Mouse (Mus musculus): ENCODE measurements around the gene Mas1.

The Mas1 gene

GRCm38 (mm10) chr17:12872275-12873028 is 4.5 kb upstream of the Mas1 start:
- WGBS: 23% methylated on average over 16 of the region's 16 CpGs

- WGBS: 33% methylated on average over 4 of the region's 4 CpGs
These were observed 697 bp upstream of the Mas1 start for GRCm38 (mm10) chr17:12868640-12869039.

GRCm38 (mm10) chr17:12866853-12867252 is 1.1 kb downstream of the Mas1 start:
- 46% methylated on average over 10 of the region's 10 CpGs for WGBS

- 60% methylated on average over 3 of the region's 3 CpGs for WGBS
These were observed 2.5 kb downstream of the Mas1 start for GRCm38 (mm10) chr17:12865407-12865806.

DNA sequence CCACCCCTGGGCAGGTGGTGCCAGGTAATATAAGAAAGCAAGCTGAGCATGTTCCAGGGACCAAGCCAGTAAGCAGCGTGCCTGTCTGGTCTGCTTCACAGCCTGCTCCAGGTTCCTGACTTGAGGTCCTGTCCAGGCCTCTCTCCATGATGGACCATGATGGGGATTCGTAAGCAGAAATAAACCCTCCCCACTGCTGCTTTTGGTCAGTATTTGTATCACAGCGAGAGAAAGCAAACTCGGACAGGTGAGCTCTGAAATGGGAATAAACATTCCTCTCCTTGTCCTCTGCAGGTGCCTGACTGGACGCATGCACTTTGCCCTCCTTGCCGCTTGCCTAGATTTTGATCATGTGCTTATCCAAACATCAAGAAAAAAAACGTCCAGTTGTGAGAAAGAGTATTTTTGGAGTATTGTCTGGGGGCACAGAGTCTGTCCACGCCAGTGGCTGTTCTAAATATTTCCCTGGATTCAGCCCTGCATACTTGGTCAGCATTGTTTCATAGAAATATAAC is 8.9 kb downstream of the Mas1 start:
- WGBS: 87% methylated on average over 8 of the region's 8 CpGs

DNA sequence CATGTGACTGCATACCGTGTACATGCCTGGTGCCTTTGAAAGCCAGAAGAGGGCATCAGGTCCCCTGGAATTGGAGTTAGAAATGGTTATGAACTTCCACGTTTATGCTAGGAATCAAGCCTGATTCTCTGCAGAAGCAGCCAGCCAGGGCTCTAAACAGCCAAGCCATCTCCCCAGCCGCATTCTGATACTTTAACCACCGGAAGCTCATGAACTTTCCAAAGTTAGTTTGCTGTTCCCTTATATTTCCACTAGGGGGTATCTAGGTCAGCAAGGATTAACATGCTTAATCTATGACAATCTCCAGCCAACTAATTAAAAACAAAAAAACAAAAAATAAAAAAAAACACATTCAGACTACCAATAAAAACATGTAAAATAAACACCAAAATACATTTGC is 9.9 kb downstream of the Mas1 start:
- 41% methylated on average over 4 of the region's 4 CpGs for WGBS

GRCm38 (mm10) chr17:12857395-12857794 is 10.5 kb downstream of the Mas1 start:
- 52% methylated on average over 3 of the region's 3 CpGs for WGBS

DNA sequence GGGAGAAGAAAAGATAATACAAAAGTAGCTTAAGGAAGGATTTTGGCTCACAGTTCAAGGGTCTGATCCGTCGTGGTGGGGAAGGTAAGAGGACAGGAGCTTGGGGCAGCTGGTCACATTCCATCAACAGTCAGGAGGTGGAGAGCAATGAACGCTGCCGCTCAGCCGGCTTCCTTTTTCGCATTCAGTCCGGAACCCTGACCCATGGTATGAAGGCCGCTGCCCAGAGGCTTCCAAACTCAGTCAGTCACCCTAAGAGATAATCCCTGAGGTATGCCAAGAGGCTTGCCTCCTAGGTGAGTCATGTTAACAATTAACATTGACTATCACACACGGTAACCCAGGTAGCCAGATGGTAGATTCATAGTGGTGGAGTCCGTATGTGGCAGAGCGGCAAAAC is 13.6 kb downstream of the Mas1 start:
- 89% methylated on average over 11 of the region's 11 CpGs for WGBS

- 33% methylated on average over 2 of the region's 2 CpGs for WGBS
These were observed 14.1 kb downstream of the Mas1 start for GRCm38 (mm10) chr17:12853821-12854220.

GRCm38 (mm10) chr17:12851689-12852088 is 16.3 kb downstream of the Mas1 start:
- 38% methylated on average over 11 of the region's 11 CpGs for WGBS

DNA sequence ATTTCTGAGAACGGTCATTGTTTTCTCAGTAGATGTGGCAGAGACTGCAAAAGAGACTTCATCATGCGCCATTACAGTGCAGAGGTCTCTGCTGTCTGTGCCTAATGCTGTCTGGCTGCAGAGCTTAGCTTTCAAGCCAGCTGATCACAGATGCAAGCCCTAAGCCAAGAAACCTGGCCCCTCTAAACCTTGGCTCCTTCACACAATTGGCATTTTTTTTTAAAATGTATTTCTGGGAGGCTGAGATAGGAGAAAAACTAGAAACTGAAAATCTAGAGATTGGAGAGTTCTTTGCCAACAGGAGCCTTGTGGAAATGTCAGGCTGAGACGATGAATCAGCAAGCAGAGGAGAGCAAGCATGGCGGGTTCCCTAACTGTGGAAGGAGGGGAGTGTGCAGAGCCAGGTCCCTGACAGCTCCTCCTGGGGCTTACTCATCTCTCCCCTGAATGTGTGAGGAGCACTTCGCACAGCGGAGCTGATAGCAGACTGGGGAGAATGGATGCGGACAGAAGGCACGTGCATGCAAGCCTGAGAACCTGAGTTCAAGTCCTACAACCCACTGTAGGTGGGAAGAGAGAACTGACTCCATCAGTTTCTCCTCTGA is 18.1 kb downstream of the Mas1 start:
- WGBS: 51% methylated on average over 8 of the region's 8 CpGs

- 62% methylated on average over 4 of the region's 4 CpGs for WGBS
These were observed 20.2 kb downstream of the Mas1 start for GRCm38 (mm10) chr17:12847736-12848135.

GRCm38 (mm10) chr17:12846474-12846873 is 21.5 kb downstream of the Mas1 start:
- whole genome bisulfite sequencing: 24% methylated on average over 5 of the region's 5 CpGs

DNA sequence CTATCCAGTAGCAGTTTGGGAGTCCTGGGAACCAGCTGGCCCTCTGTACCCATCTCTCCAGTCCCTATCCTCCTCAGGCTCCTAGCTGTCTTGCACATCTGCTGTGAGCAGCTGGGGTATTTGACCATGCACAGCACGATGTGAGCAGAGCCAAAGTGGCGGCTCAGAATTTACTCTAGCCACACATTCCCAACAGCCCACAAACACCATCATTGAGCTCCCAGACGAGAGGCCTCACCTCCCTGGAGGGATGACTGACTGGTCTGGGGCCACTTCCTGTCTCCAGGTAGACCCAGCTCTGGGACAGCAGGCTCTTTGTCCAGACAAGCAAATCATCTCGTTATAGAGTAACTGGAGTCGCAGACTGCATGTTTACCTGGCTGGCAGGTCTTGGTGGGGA is 22.1 kb downstream of the Mas1 start:
- 39% methylated on average over 5 of the region's 5 CpGs for WGBS

DNA sequence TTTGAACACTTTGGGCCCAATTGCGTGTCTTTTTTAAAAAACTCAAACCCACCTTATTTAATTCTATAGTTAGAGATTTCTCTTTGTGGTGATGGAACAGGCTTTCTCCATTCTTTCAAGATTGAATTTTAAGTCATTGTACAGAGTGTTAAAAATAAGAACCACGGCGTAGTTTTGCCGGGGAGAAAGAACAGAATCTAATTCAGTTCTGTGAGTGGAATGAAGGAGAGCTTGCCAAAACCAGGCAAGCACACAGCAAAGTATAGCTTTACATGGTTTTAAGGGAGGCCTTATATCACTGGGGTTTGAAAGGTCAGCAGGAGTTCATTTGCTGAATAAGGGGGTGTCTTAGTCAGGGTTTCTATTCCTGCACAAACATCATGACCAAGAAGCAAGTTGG is 23.4 kb downstream of the Mas1 start:
- WGBS: 41% methylated on average over 4 of the region's 4 CpGs

DNA sequence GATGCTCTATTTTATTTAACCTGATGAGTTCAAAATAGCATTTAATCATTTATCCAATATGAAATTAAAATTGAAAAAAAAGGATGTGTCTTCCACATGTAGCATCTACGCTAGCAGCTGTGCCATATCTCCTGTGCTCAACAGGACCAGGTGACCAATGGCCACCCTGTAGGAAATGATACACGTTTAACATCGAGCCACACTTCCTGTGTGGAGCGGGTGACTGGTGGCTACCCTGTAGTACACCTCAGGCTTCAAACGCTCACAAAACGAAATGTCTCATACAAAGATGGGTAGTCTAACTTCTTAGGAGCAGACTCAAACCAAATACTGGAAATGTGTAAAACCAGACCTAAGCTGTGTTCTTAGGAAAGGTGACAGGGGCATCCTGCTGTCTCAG is 24.1 kb downstream of the Mas1 start:
- 72% methylated on average over 6 of the region's 6 CpGs for WGBS

- WGBS: 36% methylated on average over 10 of the region's 10 CpGs
These were observed 28.3 kb downstream of the Mas1 start for GRCm38 (mm10) chr17:12839475-12840267.

DNA sequence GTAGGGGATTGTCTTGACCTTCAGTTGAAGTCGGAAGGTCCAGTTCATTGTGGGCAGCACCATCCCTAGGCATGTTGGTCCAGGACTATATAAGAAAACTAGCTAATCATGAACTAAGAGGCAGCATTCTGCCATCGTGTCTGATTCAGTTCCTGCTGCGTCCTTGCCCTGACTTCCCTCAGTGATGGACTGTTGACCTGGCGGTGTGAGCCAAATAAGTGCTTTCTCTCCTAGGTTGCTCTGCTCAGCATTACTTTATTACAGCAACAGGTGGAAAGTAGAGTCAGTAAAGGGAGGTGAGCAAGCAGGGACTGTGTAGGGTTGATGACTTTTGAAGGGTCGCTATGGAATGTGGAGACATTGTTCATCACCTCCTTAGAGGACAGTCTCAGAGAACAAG is 32.2 kb downstream of the Mas1 start:
- 94% methylated on average over 5 of the region's 5 CpGs for WGBS

DNA sequence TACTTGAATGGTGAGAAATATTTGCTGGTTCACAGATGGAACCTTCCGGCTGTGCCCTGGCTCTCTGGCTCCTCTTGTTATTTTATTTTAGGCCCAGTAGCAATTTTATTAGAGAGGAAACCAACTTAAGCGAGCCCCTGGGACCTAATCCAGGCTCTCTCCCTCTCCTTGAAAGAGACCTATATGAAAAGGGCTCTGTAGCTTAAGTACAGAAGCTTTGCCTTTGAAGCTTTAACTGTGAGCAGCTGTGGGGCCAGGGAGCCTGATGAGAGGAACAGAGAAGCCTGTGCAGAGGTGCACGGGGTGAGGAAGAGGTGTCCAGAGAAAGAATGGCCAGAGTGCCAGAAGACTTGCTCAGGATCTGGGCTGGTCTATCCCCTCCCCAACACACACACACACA is 33.1 kb downstream of the Mas1 start:
- WGBS: 67% methylated on average over 3 of the region's 3 CpGs

GRCm38 (mm10) chr17:12834317-12834716 is 33.6 kb downstream of the Mas1 start:
- WGBS: 82% methylated on average over 3 of the region's 3 CpGs

DNA sequence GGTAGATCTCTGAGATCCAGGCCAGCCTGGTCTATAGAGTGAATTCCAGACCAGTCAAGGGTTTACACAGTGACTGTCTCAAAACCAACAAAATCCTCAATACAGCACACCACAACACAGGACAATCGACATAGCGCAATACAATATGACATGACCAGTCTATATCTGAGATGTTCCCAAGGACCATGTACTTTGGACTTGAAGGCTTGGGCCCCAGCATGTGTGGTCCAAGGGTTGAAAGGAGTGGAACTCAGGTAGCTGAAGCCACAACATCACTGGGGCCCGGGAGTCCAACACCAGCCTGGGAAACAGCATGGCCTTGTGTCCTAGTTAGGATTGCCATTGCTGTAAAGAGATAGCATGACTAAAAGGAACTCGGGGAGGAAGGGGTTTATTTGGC is 35.3 kb downstream of the Mas1 start:
- WGBS: 89% methylated on average over 4 of the region's 4 CpGs

GRCm38 (mm10) chr17:12832231-12832630 is 35.7 kb downstream of the Mas1 start:
- WGBS: 50% methylated on average over 3 of the region's 3 CpGs

DNA sequence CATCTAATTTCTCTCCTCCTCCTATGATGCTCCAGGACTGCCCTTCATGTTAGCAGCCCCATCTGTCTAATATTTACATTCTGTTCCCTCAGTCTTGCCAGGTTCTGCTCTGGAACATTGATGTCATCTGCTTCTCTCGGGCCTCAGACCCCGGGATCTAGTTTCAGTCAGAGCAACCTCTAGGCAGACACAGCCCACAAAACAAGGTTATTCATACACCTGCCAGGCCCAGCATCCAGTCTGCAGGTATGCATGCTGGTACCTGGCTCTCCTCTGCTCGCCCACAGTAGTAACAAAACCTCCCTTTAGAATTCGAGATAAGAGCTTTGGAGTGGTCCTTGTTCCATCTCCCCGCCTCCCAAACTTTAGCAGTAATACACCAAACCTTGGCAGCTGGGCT is 37.6 kb downstream of the Mas1 start:
- 77% methylated on average over 5 of the region's 5 CpGs for WGBS

Data from cerebral cortex, adult 2 months (tissue).